Mouse (Mus musculus) ES-E14 (cell line): ENCODE data around the gene Cep68. TPM values are rescaled to one million over a fixed set of nuclear protein-coding genes. Genes with fewer than 3 reads are reported as not detected.

Source experiments
- DNase-seq: peaks from one replicate; pipeline ENCODE4 v3.0.0-alpha.2; 2013; ENCODE audit warnings: low read depth, low spot score
- H3K27ac ChIP-seq: 2 replicates; pipeline ENCODE4 v1.5.1; 2012; ENCODE audit warnings: low read depth, mild to moderate bottlenecking, low read length, moderate library complexity, mixed read lengths; ENCODE audit not compliant: poor library complexity, insufficient read depth, severe bottlenecking
- H3K36me3 ChIP-seq: 2 replicates; pipeline ENCODE4 v1.6.1; 2012; ENCODE audit warnings: mild to moderate bottlenecking, low read length, moderate library complexity, mixed read lengths; ENCODE audit not compliant: control insufficient read depth, poor library complexity, insufficient read depth, severe bottlenecking
- H3K4me1 ChIP-seq, 2 experiments: fragments of 150-350 bp in 1 of 2; sonication (generic) in 1 of 2; 2 replicates each; pipeline ENCODE4 v1.6.1; 2012; ENCODE audit warnings: low read length in 2 of 2, mild to moderate bottlenecking in 1 of 2, mixed read lengths in 1 of 2; ENCODE audit not compliant: control insufficient read depth in 2 of 2, insufficient read depth in 2 of 2, poor library complexity in 1 of 2
- H3K4me3 ChIP-seq, 2 experiments: fragments of 150-350 bp in 1 of 2; sonication (generic) in 1 of 2; 2 replicates each; pipeline ENCODE4 v1.5.1; 2012; ENCODE audit warnings: low read length in 2 of 2, low read depth in 1 of 2, mild to moderate bottlenecking in 1 of 2, mixed read lengths in 1 of 2; ENCODE audit not compliant: insufficient read depth in 1 of 2, poor library complexity in 1 of 2, severe bottlenecking in 1 of 2
- H3K9ac ChIP-seq: 2 replicates; pipeline ENCODE4 v1.6.1; 2012; ENCODE audit warnings: low read depth, mild to moderate bottlenecking, low read length, mixed read lengths; ENCODE audit not compliant: poor library complexity, insufficient read depth, severe bottlenecking
- H3K9me3 ChIP-seq: fragments of 150-350 bp; sonication (generic); 2 replicates; pipeline ENCODE4 v1.6.1; 2012; ENCODE audit warnings: low read depth, mild to moderate bottlenecking, low read length; ENCODE audit not compliant: control insufficient read depth, insufficient read depth
- CHD2 ChIP-seq: IDR thresholded peaks from 2 replicates; pipeline ENCODE4 v1.6.1; 2014; ENCODE audit warnings: mild to moderate bottlenecking, low read depth, low read length, inconsistent platforms
- HCFC1 ChIP-seq: IDR thresholded peaks from 2 replicates; pipeline ENCODE4 v1.6.1; 2012; ENCODE audit warnings: low read length, inconsistent platforms, borderline replicate concordance; ENCODE audit not compliant: insufficient read depth
- MAFK ChIP-seq: IDR thresholded peaks from 2 replicates; pipeline ENCODE4 v1.6.1; 2014; ENCODE audit warnings: mild to moderate bottlenecking, low read depth, low read length, inconsistent platforms; ENCODE audit not compliant: insufficient read depth
- ZC3H11A ChIP-seq: IDR thresholded peaks from 2 replicates; pipeline ENCODE4 v1.6.1; 2012; ENCODE audit warnings: low read depth, mild to moderate bottlenecking, inconsistent platforms, low read length, borderline replicate concordance
- ZNF384 ChIP-seq: IDR thresholded peaks from 2 replicates; pipeline ENCODE4 v1.6.1; 2012; ENCODE audit warnings: low read depth, low read length, inconsistent platforms
- in situ Hi-C, 2 experiments: fragments of 600-800 bp; cut with MboI; formaldehyde crosslinking; loops; one replicate each; pipeline ENCODE4 v1.15.1; 2025; ENCODE audit warnings: low sequenced_read_pairs in 2 of 2, inconsistent platforms in 1 of 2; ENCODE audit not compliant: unreplicated experiment in 2 of 2
- total RNA-seq: library from RNA; depleted of rRNA; stranded (reverse); fragments of 300-350 nt; gene quantifications from 2 replicates; pipeline ENCODE4 v1.2.3, GENCODE M21; 2012

Gene Cep68
- total RNA-seq, 1 experiment = 30.9 TPM

GRCm38 (mm10) chr11:20244336-20245290 is 4.6 kb downstream of the Cep68 start:
- Histone ChIP-seq H3K9ac (peak overlapping the region; percentile 21; the same call in 1 of the 2 replicates), H3K27ac (peak overlapping the region; percentile 66), H3K4me3 (peak overlapping the region in 1 of 2 experiments; percentile 5; a peak in 1 of 4 replicates), H3K4me1 (peaks cover 19 to 25% of the 10 kb centered on the region in 2 experiments), H3K36me3 (peaks cover 37% of the 10 kb centered on the region), H3K9me3 (no peaks in the 10 kb centered on the region)
- DNase-seq = no peak
- TF ChIP-seq CHD2 (no peak), ZC3H11A (peak; percentile 44; the same call in 1 of the 2 replicates)
- in situ Hi-C loops = no loop called here

- no peak for DNase-seq
- Histone ChIP-seq H3K36me3 (peaks cover 49% of the 10 kb centered on the region), H3K4me1 (peaks cover 19 to 27% of the 10 kb centered on the region in 2 experiments), H3K27ac (peak overlapping the region; percentile 41), H3K9me3 (no peaks in the 10 kb centered on the region), H3K4me3 (no peak overlapping the region), H3K9ac (no peak overlapping the region)
- no peak for TF ChIP-seq MAFK
- TF ChIP-seq ZC3H11A = no peak
- TF ChIP-seq HCFC1 = no peak
- TF ChIP-seq ZNF384 = no peak
- TF ChIP-seq CHD2 = no peak
- in situ Hi-C loops = no loop called here
These were observed 5.9 kb downstream of the Cep68 start for GRCm38 (mm10) chr11:20243214-20243913.

GRCm38 (mm10) chr11:20242366-20243056 is 6.7 kb downstream of the Cep68 start:
- H3K4me1 ChIP-seq = peaks cover 16 to 30% of the 10 kb centered on the region in 2 experiments
- no peaks in the 10 kb centered on the region for H3K9me3 ChIP-seq
- H3K27ac ChIP-seq = peak overlapping the region; percentile 41; the same call in 1 of the 2 replicates
- peaks cover 52% of the 10 kb centered on the region for H3K36me3 ChIP-seq
- H3K9ac ChIP-seq = no peak overlapping the region
- in situ Hi-C loops = no loop called here
- TF ChIP-seq ZNF384 (peak; percentile 85), MAFK (no peak)
- no peak overlapping the region for H3K4me3 ChIP-seq
- DNase-seq = no peak

- H3K9ac ChIP-seq = no peak overlapping the region
- no peak overlapping the region for H3K27ac ChIP-seq
- H3K4me1 ChIP-seq = peaks cover 17 to 30% of the 10 kb centered on the region in 2 experiments
- H3K4me3 ChIP-seq = no peak overlapping the region
- peaks cover 56% of the 10 kb centered on the region for H3K36me3 ChIP-seq
- H3K9me3 ChIP-seq = no peaks in the 10 kb centered on the region
- no peak for DNase-seq
- in situ Hi-C loops = no loop called here
- no peak for TF ChIP-seq CHD2
- TF ChIP-seq ZC3H11A = no peak
- TF ChIP-seq MAFK = no peak
- no peak for TF ChIP-seq ZNF384
- TF ChIP-seq HCFC1 = no peak
These were observed 7.9 kb downstream of the Cep68 start for GRCm38 (mm10) chr11:20241311-20241710.
